Mouse (Mus musculus): ENCODE results near the gene Casp7. TPM values are rescaled to one million over a fixed set of nuclear protein-coding genes. Genes with fewer than 3 reads are reported as not detected.

The Casp7 gene
- polyA plus RNA-seq, 1 experiment from 2014 or later = 13.9 TPM

GRCm38 (mm10) chr19:56378007-56378406 lies 18.9 kb upstream of the Casp7 start:
- WGBS = 87% methylated on average over 5 of the region's 5 CpGs
- Histone ChIP-seq H3K27ac (ENCODE audit: low read depth, low read length) (no peak overlapping the region), H3K9me3 (ENCODE audit: control insufficient read depth, low read length) (no peaks in the 10 kb centered on the region), H3K4me2 (no peak overlapping the region), H3K36me3 (ENCODE audit: control insufficient read depth, insufficient read depth, low read length) (no peaks in the 10 kb centered on the region), H3K4me3 (ENCODE audit: low read depth, low read length) (no peak overlapping the region), H3K4me1 (ENCODE audit: control insufficient read depth, insufficient read depth, low read length) (no peaks in the 10 kb centered on the region), H3K27me3 (ENCODE audit: control insufficient read depth, insufficient read depth, low read length) (no peaks in the 10 kb centered on the region), H3K9ac (ENCODE audit: low read length) (no peak overlapping the region)
- DNase-seq (ENCODE audit: low spot score, missing footprints) (no peak), ATAC-seq (ENCODE audit: low FRiP score) (no peak)

- H3K4me3 ChIP-seq (ENCODE audit: low read depth, low read length) = no peak overlapping the region
- H3K36me3 ChIP-seq (ENCODE audit: control insufficient read depth, insufficient read depth, low read length) = no peaks in the 10 kb centered on the region
- H3K27ac ChIP-seq (ENCODE audit: low read depth, low read length) = no peak overlapping the region
- no peaks in the 10 kb centered on the region for H3K9me3 ChIP-seq (ENCODE audit: control insufficient read depth, low read length)
- ATAC-seq (ENCODE audit: low FRiP score) (no peak), DNase-seq (ENCODE audit: low spot score, missing footprints) (no peak)
- H3K4me1 ChIP-seq (ENCODE audit: control insufficient read depth, insufficient read depth, low read length) = no peaks in the 10 kb centered on the region
- H3K9ac ChIP-seq (ENCODE audit: low read length) = no peak overlapping the region
- H3K4me2 ChIP-seq = no peak overlapping the region
- WGBS = 91% methylated on average over 13 of the region's 13 CpGs
- H3K27me3 ChIP-seq (ENCODE audit: control insufficient read depth, insufficient read depth, low read length) = no peaks in the 10 kb centered on the region
Observed at GRCm38 (mm10) chr19:56378554-56379172, 18.3 kb upstream of the Casp7 start.

- Histone ChIP-seq H3K9me3 (ENCODE audit: control insufficient read depth, low read length) (no peaks in the 10 kb centered on the region), H3K9ac (ENCODE audit: low read length) (no peak overlapping the region), H3K27ac (ENCODE audit: low read depth, low read length) (no peak overlapping the region), H3K4me1 (ENCODE audit: control insufficient read depth, insufficient read depth, low read length) (no peaks in the 10 kb centered on the region), H3K27me3 (ENCODE audit: control insufficient read depth, insufficient read depth, low read length) (no peaks in the 10 kb centered on the region), H3K4me2 (no peak overlapping the region), H3K36me3 (ENCODE audit: control insufficient read depth, insufficient read depth, low read length) (no peaks in the 10 kb centered on the region), H3K4me3 (ENCODE audit: low read depth, low read length) (no peak overlapping the region)
- WGBS = 84% methylated on average over 7 of the region's 7 CpGs
- ATAC-seq (ENCODE audit: low FRiP score) = no peak
- no peak for DNase-seq (ENCODE audit: low spot score, missing footprints)
Observed at GRCm38 (mm10) chr19:56380341-56380740, 16.6 kb upstream of the Casp7 start.

- H3K36me3 ChIP-seq (ENCODE audit: control insufficient read depth, insufficient read depth, low read length) = no peaks in the 10 kb centered on the region
- H3K27ac ChIP-seq (ENCODE audit: low read depth, low read length) = no peak overlapping the region
- no peaks in the 10 kb centered on the region for H3K9me3 ChIP-seq (ENCODE audit: control insufficient read depth, low read length)
- H3K4me3 ChIP-seq (ENCODE audit: low read depth, low read length) = no peak overlapping the region
- ATAC-seq (ENCODE audit: low FRiP score) (no peak), DNase-seq (ENCODE audit: low spot score, missing footprints) (no peak)
- no peaks in the 10 kb centered on the region for H3K27me3 ChIP-seq (ENCODE audit: control insufficient read depth, insufficient read depth, low read length)
- WGBS = 87% methylated on average over 10 of the region's 10 CpGs
- no peak overlapping the region for H3K9ac ChIP-seq (ENCODE audit: low read length)
- H3K4me1 ChIP-seq (ENCODE audit: control insufficient read depth, insufficient read depth, low read length) = no peaks in the 10 kb centered on the region
- H3K4me2 ChIP-seq = no peak overlapping the region
Observed at GRCm38 (mm10) chr19:56381407-56381806, 15.5 kb upstream of the Casp7 start.

GRCm38 (mm10) chr19:56385546-56385945 lies 11.4 kb upstream of the Casp7 start:
- H3K27me3 ChIP-seq (ENCODE audit: control insufficient read depth, insufficient read depth, low read length) = no peaks in the 10 kb centered on the region
- no peak overlapping the region for H3K4me3 ChIP-seq (ENCODE audit: low read depth, low read length)
- no peak overlapping the region for H3K4me2 ChIP-seq
- H3K9me3 ChIP-seq (ENCODE audit: control insufficient read depth, low read length) = no peaks in the 10 kb centered on the region
- no peaks in the 10 kb centered on the region for H3K36me3 ChIP-seq (ENCODE audit: control insufficient read depth, insufficient read depth, low read length)
- ATAC-seq (ENCODE audit: low FRiP score) (no peak), DNase-seq (ENCODE audit: low spot score, missing footprints) (no peak)
- 93% methylated on average over 5 of the region's 5 CpGs for WGBS
- H3K4me1 ChIP-seq (ENCODE audit: control insufficient read depth, insufficient read depth, low read length) = no peaks in the 10 kb centered on the region
- no peak overlapping the region for H3K27ac ChIP-seq (ENCODE audit: low read depth, low read length)
- H3K9ac ChIP-seq (ENCODE audit: low read length) = no peak overlapping the region

- Histone ChIP-seq H3K4me1 (ENCODE audit: control insufficient read depth, insufficient read depth, low read length) (no peaks in the 10 kb centered on the region), H3K27me3 (ENCODE audit: control insufficient read depth, insufficient read depth, low read length) (no peaks in the 10 kb centered on the region), H3K4me3 (ENCODE audit: low read depth, low read length) (no peak overlapping the region), H3K9me3 (ENCODE audit: control insufficient read depth, low read length) (no peaks in the 10 kb centered on the region), H3K4me2 (no peak overlapping the region), H3K36me3 (ENCODE audit: control insufficient read depth, insufficient read depth, low read length) (no peaks in the 10 kb centered on the region), H3K9ac (ENCODE audit: low read length) (no peak overlapping the region), H3K27ac (ENCODE audit: low read depth, low read length) (no peak overlapping the region)
- 90% methylated on average over 10 of the region's 10 CpGs for WGBS
- DNase-seq (ENCODE audit: low spot score, missing footprints) (no peak), ATAC-seq (ENCODE audit: low FRiP score) (no peak)
Observed at GRCm38 (mm10) chr19:56386095-56386494, 10.8 kb upstream of the Casp7 start.

GRCm38 (mm10) chr19:56387726-56388302 lies 9.1 kb upstream of the Casp7 start:
- no peak overlapping the region for H3K4me3 ChIP-seq (ENCODE audit: low read depth, low read length)
- H3K27ac ChIP-seq (ENCODE audit: low read depth, low read length) = no peak overlapping the region
- DNase-seq (ENCODE audit: low spot score, missing footprints) (no peak), ATAC-seq (ENCODE audit: low FRiP score) (no peak)
- no peaks in the 10 kb centered on the region for H3K4me1 ChIP-seq (ENCODE audit: control insufficient read depth, insufficient read depth, low read length)
- no peak overlapping the region for H3K9ac ChIP-seq (ENCODE audit: low read length)
- 86% methylated on average over 4 of the region's 4 CpGs for WGBS
- H3K27me3 ChIP-seq (ENCODE audit: control insufficient read depth, insufficient read depth, low read length) = no peaks in the 10 kb centered on the region
- no peaks in the 10 kb centered on the region for H3K36me3 ChIP-seq (ENCODE audit: control insufficient read depth, insufficient read depth, low read length)
- H3K4me2 ChIP-seq = no peak overlapping the region
- H3K9me3 ChIP-seq (ENCODE audit: control insufficient read depth, low read length) = no peaks in the 10 kb centered on the region

- Histone ChIP-seq H3K4me3 (ENCODE audit: low read depth, low read length) (no peak overlapping the region), H3K27me3 (ENCODE audit: control insufficient read depth, insufficient read depth, low read length) (no peaks in the 10 kb centered on the region), H3K36me3 (ENCODE audit: control insufficient read depth, insufficient read depth, low read length) (no peaks in the 10 kb centered on the region), H3K9ac (ENCODE audit: low read length) (no peak overlapping the region), H3K4me2 (no peak overlapping the region), H3K27ac (ENCODE audit: low read depth, low read length) (no peak overlapping the region), H3K9me3 (ENCODE audit: control insufficient read depth, low read length) (no peaks in the 10 kb centered on the region), H3K4me1 (ENCODE audit: control insufficient read depth, insufficient read depth, low read length) (no peaks in the 10 kb centered on the region)
- ATAC-seq (ENCODE audit: low FRiP score) (no peak), DNase-seq (ENCODE audit: low spot score, missing footprints) (no peak)
- 91% methylated on average over 11 of the region's 11 CpGs for WGBS
Observed at GRCm38 (mm10) chr19:56389176-56389575, 7.8 kb upstream of the Casp7 start.

GRCm38 (mm10) chr19:56389879-56390278 lies 7.0 kb upstream of the Casp7 start, which contains the start of gene Nrap:
Gene Nrap, minus strand, starts transcription at chr19:56390037.
- no peak within 1 kb of the TSS for H3K4me2 ChIP-seq
- no peak within 1 kb of the TSS for H3K9ac ChIP-seq (ENCODE audit: low read length)
- no peaks in the 10 kb centered on the region for H3K4me1 ChIP-seq (ENCODE audit: control insufficient read depth, insufficient read depth, low read length)
- no peak for ATAC-seq (ENCODE audit: low FRiP score)
- no peaks in the 10 kb centered on the region; the same call in 1 of the 2 replicates for H3K27me3 ChIP-seq (ENCODE audit: control insufficient read depth, insufficient read depth, low read length)
- no peak for DNase-seq (ENCODE audit: low spot score, missing footprints)
- 89% methylated on average over 11 of the region's 11 CpGs for WGBS
- H3K4me3 ChIP-seq (ENCODE audit: low read depth, low read length) = no peak within 1 kb of the TSS
- no peaks in the 10 kb centered on the region for H3K36me3 ChIP-seq (ENCODE audit: control insufficient read depth, insufficient read depth, low read length)
- H3K9me3 ChIP-seq (ENCODE audit: control insufficient read depth, low read length) = no peaks in the 10 kb centered on the region
- no peak within 1 kb of the TSS for H3K27ac ChIP-seq (ENCODE audit: low read depth, low read length)
